9 mouse cellular contexts compared by ENCODE assay signal in genomic region chr5:120409385-120410378, GRCm38 (mm10). TPM values are rescaled to one million over a fixed set of nuclear protein-coding genes. Genes with fewer than 3 reads are reported as not detected.
A peak's percentile ranks its signal among the peaks of the same experiment; 100 is the strongest.
DNase-seq lines count a peak whose midpoint lies in the region; ATAC-seq and TF ChIP-seq lines count a peak whose summit lies in the region.
"Had no signal": no experiment of that assay in that cellular context is flagged by ENCODE, and none has a peak within 500 bp of the region (broad histone marks: within the 10 kb centered on the region; RNA-seq: fewer than 3 reads in every experiment).

No protein-coding gene starts in this region.

- no peak overlapping the region for H3K9ac ChIP-seq in heart, embryonic 15.5 days
- H3K9ac ChIP-seq in embryonic facial prominence, embryonic 15.5 days: no peak overlapping the region
- H3K9ac ChIP-seq: limb, embryonic 15.5 days had no signal

- no peaks in the 10 kb centered on the region for H3K36me3 ChIP-seq in heart, embryonic 15.5 days
- no peaks in the 10 kb centered on the region for H3K36me3 ChIP-seq in embryonic facial prominence, embryonic 15.5 days
- H3K36me3 ChIP-seq: limb, embryonic 15.5 days had no signal

- H3K4me3 ChIP-seq in heart, embryonic 15.5 days: 0 out of 2 replicates have a peak overlapping the region, but pooled peaks have one; percentile 11
- H3K4me3 ChIP-seq in embryonic facial prominence, embryonic 15.5 days (replicated peaks): peak overlapping the region; percentile 2; the same call in 1 of the 2 replicates
- peak overlapping the region; percentile 4; the same call in 1 of the 2 replicates for H3K4me3 ChIP-seq in olfactory bulb, adult 2 months (ENCODE audit: insufficient read depth, low read depth, low read length)
- H3K4me3 ChIP-seq: limb, embryonic 15.5 days had no signal

- intact Hi-C loops in heart, postnatal 14 days (cut with DNase I): no loop called here

- ATAC-seq in heart, embryonic 15.5 days (replicated peaks; ENCODE audit: insufficient number of reproducible peaks, insufficient read depth, low FRiP score, low read depth): no peak
- no peak for ATAC-seq in embryonic facial prominence, embryonic 15.5 days (ENCODE audit: insufficient number of reproducible peaks, low FRiP score, low TSS enrichment, low read depth)
- no peak for ATAC-seq in CD4-positive, CD25-positive, alpha-beta regulatory T cell, adult 4 months

- TF ChIP-seq POLR2A in olfactory bulb, adult 2 months (IDR thresholded peaks at IDR 0.05; ENCODE audit: insufficient read depth, low read depth, low read length): no peak

- H3K9me3 ChIP-seq in heart, embryonic 15.5 days (replicated peaks): no peaks in the 10 kb centered on the region; the same call in 1 of the 2 replicates
- 0 out of 2 replicates have a peak, but pooled peaks cover 6% of the 10 kb centered on the region for H3K9me3 ChIP-seq in embryonic facial prominence, embryonic 15.5 days (replicated peaks)
- H3K9me3 ChIP-seq: limb, embryonic 15.5 days had no signal

- 0 out of 2 replicates have a peak, but pooled peaks cover 2% of the 10 kb centered on the region for H3K4me1 ChIP-seq in heart, embryonic 15.5 days (replicated peaks)
- H3K4me1 ChIP-seq in embryonic facial prominence, embryonic 15.5 days: peaks cover 10% of the 10 kb centered on the region; the same call in 1 of the 2 replicates
- peaks cover 9% of the 10 kb centered on the region; the same call in 1 of the 2 replicates for H3K4me1 ChIP-seq in olfactory bulb, adult 2 months (ENCODE audit: control insufficient read depth, insufficient read depth, low read length)

- WGBS in heart, embryonic 15.5 days: 3% methylated on average over 41 of the region's 41 CpGs
- WGBS in embryonic facial prominence, embryonic 15.5 days: 2% methylated on average over 41 of the region's 41 CpGs
- WGBS in olfactory bulb, adult 2 months: 1% methylated on average over 41 of the region's 41 CpGs

- DNase-seq in heart, postnatal 14 days: no peak
- DNase-seq in layer of hippocampus, postnatal 14 days (ENCODE audit: low spot score in 2 of 2): peak; percentile 59 to 64
- DNase-seq in T-cell, adult 2 months (ENCODE audit: low spot score): no peak
- no peak for DNase-seq in kidney, postnatal 14 days

- no peak overlapping the region for H3K27ac ChIP-seq in heart, embryonic 15.5 days
- no peak overlapping the region for H3K27ac ChIP-seq in embryonic facial prominence, embryonic 15.5 days (replicated peaks)
- H3K27ac ChIP-seq in olfactory bulb, adult 2 months (ENCODE audit: insufficient read depth, low read depth, low read length): no peak overlapping the region
- H3K27ac ChIP-seq: limb, embryonic 15.5 days had no signal

- peak overlapping the region; percentile 29 for H3K4me2 ChIP-seq in heart, embryonic 15.5 days
- H3K4me2 ChIP-seq in embryonic facial prominence, embryonic 15.5 days (replicated peaks): peak overlapping the region; percentile 30; the same call in 1 of the 2 replicates
- H3K4me2 ChIP-seq: limb, embryonic 15.5 days had no signal

- H3K27me3 ChIP-seq in heart, embryonic 15.5 days: peaks cover 59% of the 10 kb centered on the region
- H3K27me3 ChIP-seq in embryonic facial prominence, embryonic 15.5 days: peaks cover 49% of the 10 kb centered on the region

- no peak for TF ChIP-seq CTCF in olfactory bulb, adult 2 months (IDR thresholded peaks at IDR 0.05; ENCODE audit: insufficient read depth, low read depth, low read length)

RNA-seq across cellular contexts. Expression of gene Lhx5, which starts 21.8 kb away (rescaled TPM):
- polyA plus RNA-seq in heart, embryonic 15.5 days (2015; fragmentation: Nextera tagmentation; extraction: Ambion mirVana): not detected in 2 replicates
- total RNA-seq in heart, postnatal 14 days (2021): not detected
- polyA plus RNA-seq in embryonic facial prominence, embryonic 15.5 days (2015; fragmentation: Nextera tagmentation; extraction: Ambion mirVana): 0.05 TPM in 2 replicates
- under 1 TPM; 0.32 to 0.41 TPM for total RNA-seq in layer of hippocampus, postnatal 14 days (2021)
- polyA plus RNA-seq in olfactory bulb, adult 2 months (2012; ENCODE audit: insufficient read depth, insufficient read length, low replicate concordance, missing spikeins): not detected in 2 replicates
- polyA plus RNA-seq in CD4-positive, CD25-positive, alpha-beta regulatory T cell, adult 4 months (2017; shearing (Covaris generic)): not detected
- polyA plus RNA-seq: limb, embryonic 15.5 days had no signal

Comparison
In these comparisons a context has a peak if more than half of its experiments do, and no peak if none do; other contexts are left out.
1. DNase-seq: peak in layer of hippocampus, postnatal 14 days (2 of 2); none in heart, postnatal 14 days (0 of 2), T-cell, adult 2 months (single experiment) and kidney, postnatal 14 days (single experiment).
2. Peak in every context shown above with its lines, with median percentiles within 50 percentile points of each other: H3K4me3 ChIP-seq.